Mouse (Mus musculus): ENCODE measurements around the gene Gp5. TPM values are rescaled to one million over a fixed set of nuclear protein-coding genes. Genes with fewer than 3 reads are reported as not detected.
A peak's percentile ranks its signal among the peaks of the same experiment; 100 is the strongest.

Gene Gp5
- polyA plus RNA-seq, 1 experiment from 2014 or later = 1.5 TPM

GRCm38 (mm10) chr16:30271941-30272595 is 38.5 kb downstream of the Gp5 start:
- Histone ChIP-seq H3K9me3 (no peaks in the 10 kb centered on the region), H3K4me1 (peaks cover 25% of the 10 kb centered on the region), H3K36me3 (replicated peaks) (no peaks in the 10 kb centered on the region), H3K27me3 (ENCODE audit: poor library complexity, severe bottlenecking) (no peaks in the 10 kb centered on the region), H3K4me3 (no peak overlapping the region), H3K27ac (peak overlapping the region; percentile 70; the same call in 1 of the 2 replicates)
- 75% methylated on average over 6 of the region's 6 CpGs for WGBS
- no peak for DNase-seq (ENCODE audit: extremely low spot score, low spot score)

GRCm38 (mm10) chr16:30271223-30271761 is 39.3 kb downstream of the Gp5 start:
- Histone ChIP-seq H3K27ac (peak overlapping the region; percentile 70), H3K4me3 (no peak overlapping the region), H3K36me3 (replicated peaks) (no peaks in the 10 kb centered on the region), H3K4me1 (peaks cover 25% of the 10 kb centered on the region), H3K27me3 (ENCODE audit: poor library complexity, severe bottlenecking) (0 out of 2 replicates have a peak, but pooled peaks cover 6% of the 10 kb centered on the region), H3K9me3 (no peaks in the 10 kb centered on the region)
- WGBS = 67% methylated on average over 8 of the region's 8 CpGs
- DNase-seq (ENCODE audit: extremely low spot score, low spot score) = no peak

GRCm38 (mm10) chr16:30267359-30267758 is 43.2 kb downstream of the Gp5 start, which contains the start of gene Cpn2:
TSS of gene Cpn2 (minus strand) at chr16:30267499.
- no peaks in the 10 kb centered on the region for H3K9me3 ChIP-seq
- 0 out of 2 replicates have a peak, but pooled peaks cover 6% of the 10 kb centered on the region for H3K27me3 ChIP-seq (ENCODE audit: poor library complexity, severe bottlenecking)
- no peak for DNase-seq (ENCODE audit: extremely low spot score, low spot score)
- WGBS = 76% methylated on average over 5 of the region's 5 CpGs
- no peak within 1 kb of the TSS for H3K27ac ChIP-seq
- no peak within 1 kb of the TSS for H3K4me3 ChIP-seq
- H3K4me1 ChIP-seq = peaks cover 25% of the 10 kb centered on the region
- H3K36me3 ChIP-seq (replicated peaks) = no peaks in the 10 kb centered on the region

GRCm38 (mm10) chr16:30266561-30266960 is 44.0 kb downstream of the Gp5 start:
- 89% methylated on average over 5 of the region's 5 CpGs for WGBS

GRCm38 (mm10) chr16:30265611-30266010 is 45.0 kb downstream of the Gp5 start:
- Histone ChIP-seq H3K27me3 (ENCODE audit: poor library complexity, severe bottlenecking) (0 out of 2 replicates have a peak, but pooled peaks cover 6% of the 10 kb centered on the region), H3K36me3 (replicated peaks) (no peaks in the 10 kb centered on the region), H3K4me1 (peaks cover 10% of the 10 kb centered on the region; the same call in 1 of the 2 replicates), H3K27ac (no peak overlapping the region), H3K4me3 (no peak overlapping the region), H3K9me3 (no peaks in the 10 kb centered on the region)
- WGBS = 78% methylated on average over 4 of the region's 4 CpGs
- no peak for DNase-seq (ENCODE audit: extremely low spot score, low spot score)

More at GRCm38 (mm10) chr16:30266561-30266960, 44.0 kb downstream of the Gp5 start:
- no peaks in the 10 kb centered on the region for H3K36me3 ChIP-seq (replicated peaks)
- H3K27ac ChIP-seq = no peak overlapping the region
- 0 out of 2 replicates have a peak, but pooled peaks cover 6% of the 10 kb centered on the region for H3K27me3 ChIP-seq (ENCODE audit: poor library complexity, severe bottlenecking)
- DNase-seq (ENCODE audit: extremely low spot score, low spot score) = no peak
- no peaks in the 10 kb centered on the region for H3K9me3 ChIP-seq
- H3K4me3 ChIP-seq = no peak overlapping the region
- H3K4me1 ChIP-seq = peaks cover 17% of the 10 kb centered on the region

GRCm38 (mm10) chr16:30263156-30263555 is 47.4 kb downstream of the Gp5 start:
- 0 out of 2 replicates have a peak, but pooled peaks cover 6% of the 10 kb centered on the region for H3K27me3 ChIP-seq (ENCODE audit: poor library complexity, severe bottlenecking)
- H3K4me3 ChIP-seq = no peak overlapping the region
- peaks cover 15% of the 10 kb centered on the region; the same call in 1 of the 2 replicates for H3K4me1 ChIP-seq
- DNase-seq (ENCODE audit: extremely low spot score, low spot score) = no peak
- H3K9me3 ChIP-seq = no peaks in the 10 kb centered on the region
- WGBS = 68% methylated on average over 4 of the region's 4 CpGs
- no peaks in the 10 kb centered on the region for H3K36me3 ChIP-seq (replicated peaks)
- no peak overlapping the region for H3K27ac ChIP-seq

- Histone ChIP-seq H3K36me3 (replicated peaks) (no peaks in the 10 kb centered on the region), H3K27me3 (ENCODE audit: poor library complexity, severe bottlenecking) (0 out of 2 replicates have a peak, but pooled peaks cover 6% of the 10 kb centered on the region), H3K27ac (no peak overlapping the region), H3K4me3 (no peak overlapping the region), H3K9me3 (no peaks in the 10 kb centered on the region), H3K4me1 (peaks cover 15% of the 10 kb centered on the region; the same call in 1 of the 2 replicates)
- DNase-seq (ENCODE audit: extremely low spot score, low spot score) = peak; percentile 74
- WGBS = 4% methylated on average over 2 of the region's 2 CpGs
These were observed 47.9 kb downstream of the Gp5 start for GRCm38 (mm10) chr16:30262664-30263063.

GRCm38 (mm10) chr16:30262157-30262556 is 48.4 kb downstream of the Gp5 start:
- H3K36me3 ChIP-seq (replicated peaks) = no peaks in the 10 kb centered on the region
- H3K27me3 ChIP-seq (ENCODE audit: poor library complexity, severe bottlenecking) = 0 out of 2 replicates have a peak, but pooled peaks cover 6% of the 10 kb centered on the region
- no peak for DNase-seq (ENCODE audit: extremely low spot score, low spot score)
- no peak overlapping the region for H3K27ac ChIP-seq
- no peak overlapping the region for H3K4me3 ChIP-seq
- H3K9me3 ChIP-seq = no peaks in the 10 kb centered on the region
- peaks cover 15% of the 10 kb centered on the region; the same call in 1 of the 2 replicates for H3K4me1 ChIP-seq
- WGBS = 91% methylated on average over 10 of the region's 10 CpGs

- 92% methylated on average over 9 of the region's 9 CpGs for WGBS
- Histone ChIP-seq H3K27me3 (ENCODE audit: poor library complexity, severe bottlenecking) (0 out of 2 replicates have a peak, but pooled peaks cover under 1% of the 10 kb centered on the region), H3K4me1 (peaks cover 15% of the 10 kb centered on the region; the same call in 1 of the 2 replicates), H3K27ac (no peak overlapping the region), H3K36me3 (replicated peaks) (no peaks in the 10 kb centered on the region), H3K9me3 (no peaks in the 10 kb centered on the region), H3K4me3 (no peak overlapping the region)
- no peak for DNase-seq (ENCODE audit: extremely low spot score, low spot score)
These were observed 49.2 kb downstream of the Gp5 start for GRCm38 (mm10) chr16:30261341-30261740.

- no peak for DNase-seq (ENCODE audit: extremely low spot score, low spot score)
- Histone ChIP-seq H3K4me3 (no peak overlapping the region), H3K27me3 (ENCODE audit: poor library complexity, severe bottlenecking) (no peaks in the 10 kb centered on the region; the same call in 1 of the 2 replicates), H3K27ac (no peak overlapping the region), H3K9me3 (no peaks in the 10 kb centered on the region), H3K36me3 (replicated peaks) (no peaks in the 10 kb centered on the region), H3K4me1 (peaks cover 10% of the 10 kb centered on the region; the same call in 1 of the 2 replicates)
- WGBS = 93% methylated on average over 15 of the region's 15 CpGs
These were observed 50.5 kb downstream of the Gp5 start for GRCm38 (mm10) chr16:30260012-30260635.

- Histone ChIP-seq H3K27ac (no peak overlapping the region), H3K9me3 (no peaks in the 10 kb centered on the region), H3K4me3 (no peak overlapping the region), H3K36me3 (replicated peaks) (no peaks in the 10 kb centered on the region), H3K4me1 (peaks cover 9% of the 10 kb centered on the region; the same call in 1 of the 2 replicates), H3K27me3 (ENCODE audit: poor library complexity, severe bottlenecking) (no peaks in the 10 kb centered on the region; the same call in 1 of the 2 replicates)
- WGBS = 94% methylated on average over 10 of the region's 10 CpGs
- DNase-seq (ENCODE audit: extremely low spot score, low spot score) = no peak
These were observed 51.1 kb downstream of the Gp5 start for GRCm38 (mm10) chr16:30259444-30259843.

- 88% methylated on average over 7 of the region's 7 CpGs for WGBS
- no peaks in the 10 kb centered on the region for H3K36me3 ChIP-seq (replicated peaks)
- no peaks in the 10 kb centered on the region; the same call in 1 of the 2 replicates for H3K27me3 ChIP-seq (ENCODE audit: poor library complexity, severe bottlenecking)
- no peak overlapping the region for H3K27ac ChIP-seq
- no peak overlapping the region for H3K4me3 ChIP-seq
- no peaks in the 10 kb centered on the region for H3K9me3 ChIP-seq
- H3K4me1 ChIP-seq = peaks cover 5% of the 10 kb centered on the region; the same call in 1 of the 2 replicates
- DNase-seq (ENCODE audit: extremely low spot score, low spot score) = no peak
These were observed 52.1 kb downstream of the Gp5 start for GRCm38 (mm10) chr16:30258441-30258840.
